Mouse (Mus musculus) E14TG2a.4 (cell line): ENCODE data around the gene Aff3.

Experiments used
- CTCF ChIP-seq: conservative IDR thresholded peaks from 2 replicates; pipeline ENCODE4 v1.5.1; 2014; ENCODE audit warnings: low read length
- NANOG ChIP-seq: IDR thresholded peaks from 2 replicates; pipeline ENCODE4 v1.6.1; 2014; ENCODE audit warnings: borderline replicate concordance, low read length, mixed read lengths
- POU5F1 ChIP-seq: IDR thresholded peaks from 2 replicates; pipeline ENCODE4 v1.6.1; 2014; ENCODE audit warnings: low read length, borderline replicate concordance

GRCm38 (mm10) chr1:38230041-38230440 lies 434.7 kb downstream of the Aff3 start:
- TF ChIP-seq CTCF, result no peak
- TF ChIP-seq POU5F1, result no peak
- TF ChIP-seq NANOG, result no peak
